Mouse (Mus musculus): ENCODE results near the gene Usp40.

GRCm38 (mm10) chr1:87909565-87909964 is 98.8 kb downstream of the Usp40 start:
- TF ChIP-seq POLR2A (IDR thresholded peaks at IDR 0.05; ENCODE audit: low read depth, low read length): no peak
- no peak for TF ChIP-seq CTCF (conservative IDR thresholded peaks at IDR 0.05; ENCODE audit: insufficient read depth, insufficient read length, low read depth, low read length)

Data from kidney, adult 2 months (tissue).